Mouse (Mus musculus) ES-Bruce4 (cell line): ENCODE measurements at regions not wholly inside any gene's neighbourhood (a gene's known extent, or its start where the extent isn't known, plus 50 kb on each side); places are given as distances from the start of the nearest gene placed in this dataset.

ENCODE experiments used
- CTCF ChIP-seq: IDR thresholded peaks from one replicate; pipeline ENCODE4 v1.8.1; 2011; ENCODE audit warnings: low read depth, low read length
- EP300 ChIP-seq: IDR thresholded peaks from 2 replicates; pipeline ENCODE4 v1.6.1; 2011; ENCODE audit warnings: low read depth, low read length; ENCODE audit not compliant: insufficient read depth
- POLR2A ChIP-seq: IDR thresholded peaks from one replicate; pipeline ENCODE4 v1.8.1; 2011; ENCODE audit warnings: low read length; ENCODE audit not compliant: insufficient read depth

DNA sequence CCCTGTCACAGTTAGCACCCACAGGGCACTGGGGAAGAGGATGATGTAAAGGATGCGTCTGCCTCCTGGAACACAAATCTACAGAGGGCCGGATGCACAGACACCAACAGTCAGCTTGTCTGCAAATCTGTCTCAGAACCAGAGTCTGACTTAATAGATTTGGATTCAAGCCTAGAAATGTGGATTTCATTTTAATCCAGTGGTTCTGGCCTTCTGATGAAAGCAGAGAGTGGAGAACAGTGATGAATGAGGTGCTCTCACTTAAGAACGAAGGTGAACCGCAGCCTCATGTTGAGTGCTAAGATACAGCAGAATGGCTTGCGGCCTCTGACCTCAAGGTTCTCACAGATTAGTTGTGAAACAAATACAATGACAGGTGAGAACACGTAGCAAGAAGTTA, 446.5 kb downstream of the Tmem114 start:
- TF ChIP-seq CTCF (no peak), POLR2A (no peak), EP300 (no peak)
